Mouse (Mus musculus) kidney, adult 2 months (tissue): ENCODE measurements around the gene Fmn2. TPM values are rescaled to one million over a fixed set of nuclear protein-coding genes. Genes with fewer than 3 reads are reported as not detected.

Experiments used
- DNase-seq: peaks from one replicate; pipeline ENCODE4 v3.0.0; 2021
- H3K27ac ChIP-seq: fragments of 200-500 bp; 2 replicates; pipeline ENCODE4 v1.5.1; 2012; ENCODE audit warnings: low read depth, low read length, control low read depth, inconsistent platforms; ENCODE audit not compliant: insufficient read depth
- H3K27me3 ChIP-seq: fragments of 200-500 bp; replicated peaks from 2 replicates; pipeline ENCODE4 v1.6.1; 2012; ENCODE audit warnings: mild to moderate bottlenecking, moderate library complexity, low read length, inconsistent platforms; ENCODE audit not compliant: control insufficient read depth, insufficient read depth
- H3K36me3 ChIP-seq: fragments of 200-500 bp; 2 replicates; pipeline ENCODE4 v1.6.1; 2012; ENCODE audit warnings: mild to moderate bottlenecking, moderate library complexity, low read length, inconsistent platforms; ENCODE audit not compliant: control insufficient read depth, insufficient read depth
- H3K4me1 ChIP-seq: fragments of 200-500 bp; 2 replicates; pipeline ENCODE4 v1.6.1; 2011; ENCODE audit warnings: low read length; ENCODE audit not compliant: control insufficient read depth, insufficient read depth
- H3K4me3 ChIP-seq: fragments of 200-500 bp; 2 replicates; pipeline ENCODE4 v1.5.1; 2011; ENCODE audit warnings: mild to moderate bottlenecking, low read depth, low read length, control low read depth; ENCODE audit not compliant: insufficient read depth
- CTCF ChIP-seq: fragments of 200-500 bp; conservative IDR thresholded peaks from 2 replicates; pipeline ENCODE4 v1.5.1; 2011; ENCODE audit warnings: low read depth, mild to moderate bottlenecking, control low read depth, low read length, moderate library complexity, mixed read lengths; ENCODE audit not compliant: insufficient read depth, insufficient read length
- POLR2A ChIP-seq: fragments of 200-500 bp; IDR thresholded peaks from one replicate; pipeline ENCODE4 v1.6.1; 2011; ENCODE audit warnings: low read depth, low read length, control low read depth
- WGBS: fragments of 180-500 bp; shearing (Covaris S2); methylation state at CpG from one replicate; pipeline ENCODE4 v1.1.7; 2018; 5-methylcytosine and 5-hydroxymethylcytosine counted together
- polyA plus RNA-seq: library from polyadenylated mRNA; depleted of rRNA; stranded (reverse); fragments of >200 nt; gene quantifications from 2 replicates; pipeline ENCODE4 v1.2.3, GENCODE M21; 2012; rRNA removed

The Fmn2 gene
- polyA plus RNA-seq, 1 experiment: 0.06 TPM

DNA sequence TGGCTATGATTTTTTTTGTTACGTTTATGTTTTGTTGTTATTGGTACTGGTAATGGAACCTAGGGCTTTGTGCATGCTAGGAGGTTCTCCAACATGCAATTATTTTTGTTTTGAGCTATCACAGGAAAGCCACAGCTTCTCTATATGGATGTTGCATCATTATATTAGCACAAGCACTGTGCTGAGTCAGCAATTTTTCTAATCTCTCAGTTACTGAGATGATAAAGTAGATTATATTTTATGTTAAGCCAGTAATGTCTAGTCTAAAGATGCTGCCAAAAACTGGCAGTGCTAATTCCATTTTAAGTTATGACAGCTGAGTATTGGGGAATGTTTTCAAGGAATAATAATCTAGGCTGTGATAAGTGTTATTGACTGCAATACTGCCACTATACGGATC is 287.0 kb downstream of the Fmn2 start:
- WGBS: 89% methylated on average over 2 of the region's 2 CpGs
- no peak overlapping the region for H3K4me3 ChIP-seq
- TF ChIP-seq CTCF (no peak), POLR2A (no peak)
- no peaks in the 10 kb centered on the region for H3K36me3 ChIP-seq
- DNase-seq: no peak
- no peak overlapping the region for H3K27ac ChIP-seq
- no peaks in the 10 kb centered on the region for H3K4me1 ChIP-seq
- H3K27me3 ChIP-seq: no peaks in the 10 kb centered on the region

DNA sequence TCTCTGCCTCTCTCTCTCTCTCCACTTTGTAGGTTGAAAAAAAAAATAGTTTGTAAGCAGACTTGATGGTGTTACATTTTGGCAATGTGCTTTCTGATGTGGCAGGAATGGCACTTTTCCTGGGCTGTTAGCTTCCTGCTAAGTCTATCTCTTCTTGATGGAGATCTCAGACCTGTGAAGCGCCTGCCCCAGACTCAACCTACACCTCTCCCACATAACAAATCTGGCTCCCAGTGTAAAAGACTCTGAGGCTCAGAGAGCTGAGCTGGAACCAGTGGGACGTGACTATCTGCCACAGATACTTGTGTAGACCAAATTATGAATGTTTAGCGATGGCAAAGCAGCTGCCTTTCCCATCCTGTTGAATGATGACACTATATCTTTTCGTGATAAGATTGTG is 310.2 kb downstream of the Fmn2 start:
- 79% methylated on average over 4 of the region's 4 CpGs for WGBS
- TF ChIP-seq CTCF: no peak
- no peak for TF ChIP-seq POLR2A
- Histone ChIP-seq H3K27ac (no peak overlapping the region), H3K36me3 (no peaks in the 10 kb centered on the region), H3K4me1 (no peaks in the 10 kb centered on the region), H3K4me3 (no peak overlapping the region), H3K27me3 (no peaks in the 10 kb centered on the region)
- no peak for DNase-seq

DNA sequence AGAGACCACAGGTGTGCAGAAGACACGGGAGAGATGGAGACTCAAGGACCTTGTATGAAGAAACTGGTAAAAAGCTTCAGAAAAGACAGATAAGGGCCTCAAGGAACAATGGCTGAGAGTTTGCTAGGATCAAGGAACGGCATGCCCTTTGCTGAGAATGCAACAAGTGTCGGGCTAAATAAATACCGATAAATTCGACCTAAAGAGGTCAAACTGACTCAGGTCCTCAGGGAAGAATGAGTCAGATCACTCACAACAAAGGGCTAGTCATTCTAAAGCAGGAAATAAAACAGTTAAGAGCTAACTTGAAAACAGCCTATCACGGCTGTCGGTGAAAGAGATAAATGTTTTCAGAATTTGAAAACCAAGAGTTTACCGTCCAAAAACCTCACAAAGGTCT is 324.9 kb downstream of the Fmn2 start:
- no peak for TF ChIP-seq CTCF
- TF ChIP-seq POLR2A: no peak
- no peak for DNase-seq
- no peaks in the 10 kb centered on the region for H3K4me1 ChIP-seq
- H3K36me3 ChIP-seq: no peaks in the 10 kb centered on the region
- no peaks in the 10 kb centered on the region for H3K27me3 ChIP-seq
- no peak overlapping the region for H3K27ac ChIP-seq
- no peak overlapping the region for H3K4me3 ChIP-seq
- 42% methylated on average over 8 of the region's 8 CpGs for WGBS

DNA sequence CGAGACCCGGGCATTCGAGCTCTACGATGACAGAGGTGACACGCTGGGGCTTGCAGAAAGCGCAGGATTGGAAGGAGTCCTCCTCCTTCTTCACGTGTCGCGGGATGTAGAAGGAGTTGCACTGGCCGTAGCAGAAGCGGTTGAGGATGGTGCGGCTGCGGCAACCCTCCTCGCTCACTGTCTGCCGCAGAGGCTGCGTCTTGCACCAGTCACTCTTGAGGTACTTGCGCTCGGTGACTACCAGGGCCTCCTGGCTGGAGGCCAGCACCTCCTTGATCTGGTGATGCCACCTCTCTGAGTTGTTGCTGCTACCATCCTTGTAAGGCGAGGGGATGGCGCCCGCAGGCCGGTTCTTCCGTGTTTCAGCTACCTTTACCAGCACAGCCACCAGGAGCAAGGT is 335.2 kb downstream of the Fmn2 start:
- TF ChIP-seq POLR2A (no peak), CTCF (no peak)
- no peak overlapping the region for H3K27ac ChIP-seq
- DNase-seq: no peak
- no peaks in the 10 kb centered on the region for H3K36me3 ChIP-seq
- H3K4me1 ChIP-seq: no peaks in the 10 kb centered on the region
- WGBS: 94% methylated on average over 23 of the region's 23 CpGs
- H3K4me3 ChIP-seq: no peak overlapping the region
- no peaks in the 10 kb centered on the region for H3K27me3 ChIP-seq

DNA sequence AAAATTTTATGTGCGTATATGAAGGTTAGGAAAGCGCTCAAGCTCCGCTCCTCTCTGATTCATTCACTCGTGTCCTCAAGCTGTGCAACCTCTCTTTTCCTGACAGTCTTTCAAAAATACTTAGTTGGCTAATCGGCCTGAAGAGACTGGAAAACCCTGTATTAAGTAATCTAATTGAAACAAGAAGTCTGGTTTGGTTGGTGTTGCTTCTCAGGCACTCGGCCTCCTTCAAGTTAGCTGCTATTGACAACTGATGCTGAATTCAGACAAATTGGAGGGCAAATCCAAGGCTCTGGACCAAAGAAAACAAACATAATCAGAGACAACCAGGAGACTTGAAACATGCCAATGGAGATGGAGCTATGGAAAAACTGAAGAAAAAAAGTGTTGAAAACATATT is 343.2 kb downstream of the Fmn2 start:
- no peaks in the 10 kb centered on the region for H3K36me3 ChIP-seq
- no peak for DNase-seq
- TF ChIP-seq POLR2A (no peak), CTCF (no peak)
- H3K4me3 ChIP-seq: no peak overlapping the region
- no peaks in the 10 kb centered on the region for H3K27me3 ChIP-seq
- WGBS: 82% methylated on average over 6 of the region's 6 CpGs
- no peaks in the 10 kb centered on the region for H3K4me1 ChIP-seq
- H3K27ac ChIP-seq: no peak overlapping the region

DNA sequence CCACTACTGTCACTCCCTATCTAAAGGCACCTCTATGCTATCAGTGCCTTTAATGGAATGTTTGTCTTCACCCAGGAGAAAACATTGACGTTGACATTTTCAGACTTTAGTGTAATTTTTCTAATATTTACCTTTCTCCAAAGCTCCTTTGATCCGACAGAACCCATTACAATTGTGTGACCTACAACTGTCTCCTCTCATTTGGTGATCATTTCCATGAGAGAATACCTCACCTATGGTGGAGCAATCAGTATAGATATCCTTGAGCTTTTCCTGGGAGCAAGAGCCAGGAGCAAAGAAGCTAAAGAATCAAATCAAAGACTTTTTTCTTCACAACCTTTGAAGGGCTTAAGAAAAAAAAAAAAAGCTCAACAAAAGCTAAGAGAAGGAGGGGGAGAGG is 354.6 kb downstream of the Fmn2 start:
- TF ChIP-seq CTCF (no peak), POLR2A (no peak)
- Histone ChIP-seq H3K27ac (no peak overlapping the region), H3K4me3 (no peak overlapping the region), H3K4me1 (no peaks in the 10 kb centered on the region), H3K27me3 (no peaks in the 10 kb centered on the region), H3K36me3 (no peaks in the 10 kb centered on the region)
- no peak for DNase-seq
- 79% methylated on average over 2 of the region's 2 CpGs for WGBS

DNA sequence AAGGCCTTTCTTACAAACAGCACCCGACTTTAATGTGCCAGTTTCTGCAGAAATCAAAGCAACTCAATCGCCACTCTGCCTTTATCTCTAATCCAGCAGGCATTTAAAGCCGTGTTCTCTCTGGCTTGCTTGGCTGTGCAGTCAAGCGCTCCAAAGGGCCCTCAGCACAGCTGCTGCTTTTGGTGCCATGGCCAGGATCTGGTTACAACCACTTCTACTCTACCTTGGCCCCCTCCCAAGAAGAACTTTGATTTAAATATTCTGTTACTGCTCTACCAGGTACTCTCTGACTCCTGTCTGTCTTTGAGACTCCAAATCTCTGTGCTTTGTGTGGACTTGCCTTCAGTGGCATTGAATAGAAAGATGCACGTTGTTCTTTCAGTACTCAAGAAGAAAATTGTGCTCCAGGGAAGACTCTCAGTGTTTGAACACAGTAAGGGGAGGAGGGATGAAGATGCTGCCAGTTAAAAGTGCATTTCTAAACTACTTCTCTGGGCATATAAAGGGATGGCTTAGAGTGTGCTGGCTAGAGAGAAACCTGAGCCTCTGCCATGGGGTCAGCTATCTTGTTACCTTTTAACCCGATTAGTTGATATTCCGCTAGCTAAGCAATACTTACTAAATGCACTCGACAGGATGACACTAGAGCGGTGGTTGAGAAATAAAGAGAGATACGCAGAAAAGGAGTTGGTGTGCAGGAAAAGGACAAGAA is 358.9 kb downstream of the Fmn2 start:
- H3K4me3 ChIP-seq: no peak overlapping the region
- H3K4me1 ChIP-seq: no peaks in the 10 kb centered on the region
- DNase-seq: peak; percentile 62
- no peaks in the 10 kb centered on the region for H3K36me3 ChIP-seq
- no peak overlapping the region for H3K27ac ChIP-seq
- no peak for TF ChIP-seq POLR2A
- no peak for TF ChIP-seq CTCF
- 41% methylated on average over 10 of the region's 10 CpGs for WGBS
- no peaks in the 10 kb centered on the region for H3K27me3 ChIP-seq

Other genes with a start within 250 kb of the Fmn2 start
- gene Olfr419, start 249.8 kb upstream of the Fmn2 start, polyA plus RNA-seq: not detected in 2 replicates
- not detected in 2 replicates for gene Mptx1, start 171.3 kb upstream of the Fmn2 start, polyA plus RNA-seq
- not detected in 2 replicates for gene Olfr417, start 136.7 kb upstream of the Fmn2 start, polyA plus RNA-seq
- gene Olfr248, start 110.8 kb upstream of the Fmn2 start, polyA plus RNA-seq: not detected in 2 replicates
- gene Olfr414, start 77.8 kb upstream of the Fmn2 start, polyA plus RNA-seq: not detected in 2 replicates
- gene Olfr220, start 59.7 kb upstream of the Fmn2 start, polyA plus RNA-seq: not detected in 2 replicates